Mouse (Mus musculus): ENCODE results near the gene Snx32. TPM values are rescaled to one million over a fixed set of nuclear protein-coding genes. Genes with fewer than 3 reads are reported as not detected.

Gene Snx32
- polyA plus RNA-seq, 1 experiment: 34.1 TPM

GRCm38 (mm10) chr19:5543362-5543761, 33.0 kb upstream of the Snx32 start:
- Histone ChIP-seq H3K4me1 (ENCODE audit: control insufficient read depth, insufficient read depth, low read length) (peaks cover 6% of the 10 kb centered on the region), H3K27ac (ENCODE audit: insufficient read depth, low read depth, low read length) (no peak overlapping the region), H3K4me3 (ENCODE audit: insufficient read depth, low read length) (no peak overlapping the region)
- no peak for TF ChIP-seq POLR2A (IDR thresholded peaks at IDR 0.05; ENCODE audit: borderline replicate concordance, low read depth, low read length)
- TF ChIP-seq CTCF (IDR thresholded peaks at IDR 0.05; ENCODE audit: low read depth, low read length): no peak

DNA sequence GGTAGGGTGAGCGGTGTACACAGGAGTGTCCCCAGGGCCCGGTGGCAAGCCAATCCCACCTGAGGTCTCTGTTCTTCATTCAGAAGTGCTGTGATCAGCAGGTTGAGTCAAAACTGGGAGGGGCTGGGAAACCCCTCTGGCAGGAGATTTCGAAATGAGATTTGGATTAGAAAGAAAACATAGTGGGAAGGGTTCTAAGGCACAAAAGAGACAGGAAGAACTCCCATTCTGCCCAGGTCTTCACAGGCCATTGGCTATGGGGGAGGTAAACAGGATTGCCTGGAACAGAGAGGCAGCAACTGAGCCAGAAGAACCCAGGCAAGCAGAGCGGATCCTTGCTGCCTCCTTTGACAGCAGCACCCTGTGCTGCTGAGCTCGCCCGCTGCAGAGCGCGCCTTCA, 28.4 kb upstream of the Snx32 start:
- TF ChIP-seq POLR2A (IDR thresholded peaks at IDR 0.05; ENCODE audit: borderline replicate concordance, low read depth, low read length): no peak
- TF ChIP-seq CTCF (IDR thresholded peaks at IDR 0.05; ENCODE audit: low read depth, low read length): no peak
- no peak overlapping the region for H3K4me3 ChIP-seq (ENCODE audit: insufficient read depth, low read length)
- H3K4me1 ChIP-seq (ENCODE audit: control insufficient read depth, insufficient read depth, low read length): no peaks in the 10 kb centered on the region
- H3K27ac ChIP-seq (ENCODE audit: insufficient read depth, low read depth, low read length): no peak overlapping the region

GRCm38 (mm10) chr19:5532520-5532919, 22.2 kb upstream of the Snx32 start:
- Histone ChIP-seq H3K4me3 (ENCODE audit: insufficient read depth, low read length) (no peak overlapping the region), H3K27ac (ENCODE audit: insufficient read depth, low read depth, low read length) (no peak overlapping the region), H3K4me1 (ENCODE audit: control insufficient read depth, insufficient read depth, low read length) (peaks cover 11% of the 10 kb centered on the region)
- no peak for TF ChIP-seq POLR2A (IDR thresholded peaks at IDR 0.05; ENCODE audit: borderline replicate concordance, low read depth, low read length)
- no peak for TF ChIP-seq CTCF (IDR thresholded peaks at IDR 0.05; ENCODE audit: low read depth, low read length)

- Histone ChIP-seq H3K27ac (ENCODE audit: insufficient read depth, low read depth, low read length) (no peak overlapping the region), H3K4me3 (ENCODE audit: insufficient read depth, low read length) (no peak overlapping the region), H3K4me1 (ENCODE audit: control insufficient read depth, insufficient read depth, low read length) (peaks cover 11% of the 10 kb centered on the region)
- TF ChIP-seq POLR2A (IDR thresholded peaks at IDR 0.05; ENCODE audit: borderline replicate concordance, low read depth, low read length) (no peak), CTCF (IDR thresholded peaks at IDR 0.05; ENCODE audit: low read depth, low read length) (no peak)
These were observed 19.8 kb upstream of the Snx32 start for GRCm38 (mm10) chr19:5530138-5530524.

DNA sequence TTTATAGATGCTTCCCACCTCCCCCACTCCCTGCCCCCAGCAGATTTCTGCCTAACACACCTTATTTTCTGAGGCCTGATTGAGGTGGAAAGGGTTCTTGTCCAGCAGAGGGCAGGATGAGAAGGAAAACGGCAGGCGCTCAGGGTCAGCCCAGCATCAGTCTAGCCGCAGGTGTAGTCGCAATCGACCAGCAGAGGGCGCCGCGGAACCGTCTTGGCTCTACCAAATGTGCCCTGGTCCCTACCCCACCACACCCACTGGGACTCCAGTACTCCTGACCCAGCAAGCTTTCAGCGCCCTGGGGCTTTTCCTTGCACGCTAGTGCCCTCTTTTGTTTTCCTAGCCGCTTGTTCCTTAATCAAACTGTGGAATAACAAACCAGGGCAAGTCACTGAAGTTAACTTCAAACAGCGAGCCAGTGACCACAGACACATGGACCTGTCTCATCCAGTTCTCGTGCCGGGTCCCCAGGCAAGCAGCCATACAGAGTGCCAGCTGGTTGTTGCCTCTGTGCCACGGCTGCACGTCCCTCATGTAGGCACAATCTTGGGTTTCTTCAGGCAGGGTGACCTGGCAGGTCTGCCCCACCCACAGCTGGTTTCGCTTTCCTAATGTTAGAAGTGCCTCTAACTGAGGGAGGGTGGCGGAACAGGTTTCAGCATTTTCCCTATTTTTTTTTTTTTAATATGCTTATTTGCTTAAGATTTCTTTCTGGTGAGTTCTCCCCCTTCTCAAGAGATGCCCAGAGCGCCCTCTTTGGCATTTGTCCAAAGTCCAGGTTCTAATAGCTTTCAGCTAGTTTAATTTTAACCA, 19.2 kb upstream of the Snx32 start:
- peaks cover 11% of the 10 kb centered on the region for H3K4me1 ChIP-seq (ENCODE audit: control insufficient read depth, insufficient read depth, low read length)
- no peak overlapping the region for H3K27ac ChIP-seq (ENCODE audit: insufficient read depth, low read depth, low read length)
- H3K4me3 ChIP-seq (ENCODE audit: insufficient read depth, low read length): peak overlapping the region; percentile 41
- TF ChIP-seq CTCF (IDR thresholded peaks at IDR 0.05; ENCODE audit: low read depth, low read length) (peak; percentile 75), POLR2A (IDR thresholded peaks at IDR 0.05; ENCODE audit: borderline replicate concordance, low read depth, low read length) (no peak)

GRCm38 (mm10) chr19:5525204-5525603, 14.9 kb upstream of the Snx32 start:
- Histone ChIP-seq H3K4me3 (ENCODE audit: insufficient read depth, low read length) (no peak overlapping the region), H3K27ac (ENCODE audit: insufficient read depth, low read depth, low read length) (no peak overlapping the region), H3K4me1 (ENCODE audit: control insufficient read depth, insufficient read depth, low read length) (peaks cover 11% of the 10 kb centered on the region)
- no peak for TF ChIP-seq CTCF (IDR thresholded peaks at IDR 0.05; ENCODE audit: low read depth, low read length)
- TF ChIP-seq POLR2A (IDR thresholded peaks at IDR 0.05; ENCODE audit: borderline replicate concordance, low read depth, low read length): no peak

GRCm38 (mm10) chr19:5518721-5519120, 8.4 kb upstream of the Snx32 start:
- no peak for TF ChIP-seq CTCF (IDR thresholded peaks at IDR 0.05; ENCODE audit: low read depth, low read length)
- Histone ChIP-seq H3K4me3 (ENCODE audit: insufficient read depth, low read length) (no peak overlapping the region), H3K27ac (ENCODE audit: insufficient read depth, low read depth, low read length) (no peak overlapping the region), H3K4me1 (ENCODE audit: control insufficient read depth, insufficient read depth, low read length) (no peaks in the 10 kb centered on the region)

DNA sequence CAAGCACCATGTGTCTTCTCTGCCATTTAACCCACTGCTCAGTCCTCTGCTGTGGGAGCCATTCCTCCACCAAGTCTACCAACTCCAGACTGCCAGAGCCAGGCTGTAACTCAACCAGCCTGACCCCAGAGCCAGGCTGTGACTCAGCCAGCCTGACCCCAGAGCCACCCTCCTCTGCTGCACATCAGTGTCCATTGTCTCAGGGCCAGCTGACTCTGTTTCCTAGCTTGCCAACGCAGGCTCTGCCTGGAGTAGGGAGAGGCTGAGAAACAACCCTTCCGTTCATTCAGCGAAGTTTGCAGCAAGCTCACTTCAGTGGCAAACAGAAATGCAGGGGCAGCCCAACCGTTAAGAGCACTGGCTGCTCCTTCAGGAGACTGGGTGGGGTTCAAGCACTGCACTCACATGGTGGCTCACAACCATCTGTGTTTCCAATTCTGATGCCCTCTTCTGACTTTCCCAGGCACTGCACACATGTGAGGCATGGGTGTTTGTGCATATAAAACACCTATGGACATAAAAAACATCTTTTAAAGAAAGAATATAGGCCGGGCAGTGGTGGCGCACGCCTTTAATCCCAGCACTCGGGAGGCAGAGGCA, 6.7 kb upstream of the Snx32 start:
- H3K4me3 ChIP-seq (ENCODE audit: insufficient read depth, low read length): no peak overlapping the region
- no peak overlapping the region for H3K27ac ChIP-seq (ENCODE audit: insufficient read depth, low read depth, low read length)
- TF ChIP-seq POLR2A (IDR thresholded peaks at IDR 0.05; ENCODE audit: borderline replicate concordance, low read depth, low read length): no peak
- peaks cover 8% of the 10 kb centered on the region for H3K4me1 ChIP-seq (ENCODE audit: control insufficient read depth, insufficient read depth, low read length)

- no peak overlapping the region for H3K27ac ChIP-seq (ENCODE audit: insufficient read depth, low read depth, low read length)
- H3K4me1 ChIP-seq (ENCODE audit: control insufficient read depth, insufficient read depth, low read length): peaks cover 9% of the 10 kb centered on the region
- no peak overlapping the region for H3K4me3 ChIP-seq (ENCODE audit: insufficient read depth, low read length)
- TF ChIP-seq POLR2A (IDR thresholded peaks at IDR 0.05; ENCODE audit: borderline replicate concordance, low read depth, low read length) (no peak), CTCF (IDR thresholded peaks at IDR 0.05; ENCODE audit: low read depth, low read length) (no peak)
These were observed 5.8 kb upstream of the Snx32 start for GRCm38 (mm10) chr19:5515840-5516777.

DNA sequence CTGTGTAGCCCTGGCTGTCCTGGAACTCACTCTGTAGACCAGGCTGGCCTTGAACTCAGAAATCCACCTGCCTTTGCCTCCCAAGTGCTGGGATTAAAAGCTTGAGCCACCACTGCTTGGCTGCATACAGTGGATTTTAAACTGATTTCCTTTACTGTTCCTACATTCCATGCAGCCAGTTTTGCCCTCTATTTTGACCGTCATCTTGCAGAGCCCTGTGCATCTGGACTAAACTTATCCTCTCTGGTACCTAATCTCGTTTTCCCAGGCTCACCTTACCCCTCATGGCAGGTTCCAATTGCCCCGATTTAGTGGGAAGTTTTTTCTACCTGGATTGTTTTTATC, 2.6 kb upstream of the Snx32 start:
- H3K4me1 ChIP-seq (ENCODE audit: control insufficient read depth, insufficient read depth, low read length): peaks cover 14% of the 10 kb centered on the region
- no peak for TF ChIP-seq CTCF (IDR thresholded peaks at IDR 0.05; ENCODE audit: low read depth, low read length)
- TF ChIP-seq POLR2A (IDR thresholded peaks at IDR 0.05; ENCODE audit: borderline replicate concordance, low read depth, low read length): no peak
- H3K27ac ChIP-seq (ENCODE audit: insufficient read depth, low read depth, low read length): peak overlapping the region; percentile 59
- peak overlapping the region; percentile 8; the same call in 1 of the 2 replicates for H3K4me3 ChIP-seq (ENCODE audit: insufficient read depth, low read length)
